ENCODE assay signal across 9 mouse cellular contexts in genomic region chr8:110130537-110130936, GRCm38 (mm10). TPM values are rescaled to one million over a fixed set of nuclear protein-coding genes. Genes with fewer than 3 reads are reported as not detected.
DNase-seq lines count a peak whose midpoint lies in the region; ATAC-seq and TF ChIP-seq lines count a peak whose summit lies in the region.
"Had no signal": no experiment of that assay in that cellular context is flagged by ENCODE, and none has a peak within 500 bp of the region (broad histone marks: within the 10 kb centered on the region; RNA-seq: fewer than 3 reads in every experiment).

No protein-coding gene starts in this region.

- no peak overlapping the region for H3K9ac ChIP-seq in liver, embryonic 11.5 days (ENCODE audit: low read depth, low read length)
- H3K9ac ChIP-seq: embryonic facial prominence, embryonic 13.5 days had no signal

- H3K4me2 ChIP-seq in liver, embryonic 11.5 days = no peak overlapping the region
- H3K4me2 ChIP-seq: embryonic facial prominence, embryonic 13.5 days had no signal

- no peak for ATAC-seq in liver, embryonic 11.5 days (replicated peaks; ENCODE audit: low FRiP score)

- H3K4me1 ChIP-seq in liver, embryonic 11.5 days (replicated peaks; ENCODE audit: control insufficient read depth, insufficient read depth, low read length) = no peaks in the 10 kb centered on the region
- H3K4me1 ChIP-seq in olfactory bulb, adult 2 months (ENCODE audit: control insufficient read depth, insufficient read depth, low read length) = no peaks in the 10 kb centered on the region
- H3K4me1 ChIP-seq: embryonic facial prominence, embryonic 13.5 days had no signal

- no peak overlapping the region for H3K4me3 ChIP-seq in liver, embryonic 11.5 days (ENCODE audit: low read depth, low read length)
- peak overlapping the region; percentile 27; the same call in 1 of the 2 replicates for H3K4me3 ChIP-seq in olfactory bulb, adult 2 months (ENCODE audit: insufficient read depth, low read depth, low read length)
- H3K4me3 ChIP-seq: embryonic facial prominence, embryonic 13.5 days had no signal

- H3K27me3 ChIP-seq in liver, embryonic 11.5 days (replicated peaks; ENCODE audit: control insufficient read depth, insufficient read depth, low read length) = no peaks in the 10 kb centered on the region
- H3K27me3 ChIP-seq: embryonic facial prominence, embryonic 13.5 days had no signal

- 24% methylated on average over 13 of the region's 13 CpGs for WGBS in liver, embryonic 11.5 days
- 17% methylated on average over 13 of the region's 13 CpGs for WGBS in olfactory bulb, adult 2 months

- no peak overlapping the region for H3K27ac ChIP-seq in liver, embryonic 11.5 days (ENCODE audit: low read depth, low read length)
- H3K27ac ChIP-seq in olfactory bulb, adult 2 months (ENCODE audit: insufficient read depth, low read depth, low read length) = no peak overlapping the region
- H3K27ac ChIP-seq: embryonic facial prominence, embryonic 13.5 days had no signal

- no peak for TF ChIP-seq POLR2A in olfactory bulb, adult 2 months (IDR thresholded peaks at IDR 0.05; ENCODE audit: insufficient read depth, low read depth, low read length)

- no peaks in the 10 kb centered on the region for H3K36me3 ChIP-seq in liver, embryonic 11.5 days (ENCODE audit: control insufficient read depth, insufficient read depth, low read length)
- H3K36me3 ChIP-seq: embryonic facial prominence, embryonic 13.5 days had no signal

- peak; percentile 72 for DNase-seq in A20 (ENCODE audit: low read depth, low spot score)
- DNase-seq in adrenal gland, postnatal 25 days = peak; percentile 78
- DNase-seq in embryo, embryonic 9.5 days (ENCODE audit: extremely low spot score) = peak; percentile 79
- DNase-seq in heart, adult 8-10 months (ENCODE audit: low spot score) = peak; percentile 35
- peak; percentile 86 for DNase-seq in kidney, postnatal 10 days
- DNase-seq in liver, embryonic 11.5 days (ENCODE audit: low spot score) = peak; percentile 63
- DNase-seq in thymus, postnatal 0 days (ENCODE audit: low spot score) = peak; percentile 65

- H3K9me3 ChIP-seq in liver, embryonic 11.5 days (ENCODE audit: control insufficient read depth, low read length) = no peaks in the 10 kb centered on the region
- H3K9me3 ChIP-seq: embryonic facial prominence, embryonic 13.5 days had no signal

- peak; percentile 80 for TF ChIP-seq CTCF in olfactory bulb, adult 2 months (IDR thresholded peaks at IDR 0.05; ENCODE audit: insufficient read depth, low read depth, low read length)

RNA-seq across cellular contexts. Expression of gene Gm17720, which starts 28.0 kb away (rescaled TPM):
- total RNA-seq in adrenal gland, postnatal 25 days (2021) = not detected in 2 replicates
- total RNA-seq in heart, adult 8-10 months (2022) = not detected
- polyA plus RNA-seq in liver, embryonic 11.5 days (2014; fragmentation: Nextera tagmentation; extraction: Ambion mirVana) = not detected in 2 replicates
- polyA plus RNA-seq in olfactory bulb, adult 2 months (2012; ENCODE audit: insufficient read depth, insufficient read length, low replicate concordance, missing spikeins) = not detected in 2 replicates
- not detected in 2 replicates for polyA plus RNA-seq in thymus, postnatal 0 days (2015; fragmentation: Nextera tagmentation; extraction: Ambion mirVana)
- polyA plus RNA-seq: embryonic facial prominence, embryonic 13.5 days had no signal

RNA-seq across cellular contexts. Expression of gene Gm21964, which starts 29.5 kb away (rescaled TPM):
- not detected in 2 replicates for total RNA-seq in adrenal gland, postnatal 25 days (2021)
- not detected for total RNA-seq in heart, adult 8-10 months (2022)
- not detected in 2 replicates for polyA plus RNA-seq in liver, embryonic 11.5 days (2014; fragmentation: Nextera tagmentation; extraction: Ambion mirVana)
- polyA plus RNA-seq in olfactory bulb, adult 2 months (2012; ENCODE audit: insufficient read depth, insufficient read length, low replicate concordance, missing spikeins) = not detected in 2 replicates
- polyA plus RNA-seq in thymus, postnatal 0 days (2015; fragmentation: Nextera tagmentation; extraction: Ambion mirVana) = 0.14 TPM in 1 of 2 replicates, not detected in the other
- polyA plus RNA-seq: embryonic facial prominence, embryonic 13.5 days had no signal

RNA-seq across cellular contexts. Expression of gene Calb2, which starts 37.5 kb away (rescaled TPM):
- total RNA-seq in adrenal gland, postnatal 25 days (2021) = 0.52 TPM in 1 of 2 replicates, not detected in the other
- total RNA-seq in heart, adult 8-10 months (2022) = not detected
- polyA plus RNA-seq in liver, embryonic 11.5 days (2014; fragmentation: Nextera tagmentation; extraction: Ambion mirVana) = 0.25 and 0.49 TPM in 2 replicates
- not detected in 2 replicates for polyA plus RNA-seq in olfactory bulb, adult 2 months (2012; ENCODE audit: insufficient read depth, insufficient read length, low replicate concordance, missing spikeins)
- polyA plus RNA-seq in thymus, postnatal 0 days (2015; fragmentation: Nextera tagmentation; extraction: Ambion mirVana) = 1.3 and 1.4 TPM in 2 replicates

RNA-seq across cellular contexts. Expression of gene Zfp612, which starts 51.0 kb away (rescaled TPM):
- 9.0 and 10.0 TPM in 2 replicates for total RNA-seq in adrenal gland, postnatal 25 days (2021)
- 1 to 10 TPM; 5.7 to 9.3 (median 7.7) TPM for total RNA-seq in heart, adult 8-10 months (2022)
- 2.4 and 2.5 TPM in 2 replicates for polyA plus RNA-seq in liver, embryonic 11.5 days (2014; fragmentation: Nextera tagmentation; extraction: Ambion mirVana)
- polyA plus RNA-seq in olfactory bulb, adult 2 months (2012; ENCODE audit: insufficient read depth, insufficient read length, low replicate concordance, missing spikeins) = not detected in 2 replicates
- polyA plus RNA-seq in thymus, postnatal 0 days (2015; fragmentation: Nextera tagmentation; extraction: Ambion mirVana) = 1.2 and 1.5 TPM in 2 replicates

Comparison
In these comparisons a context has a peak if more than half of its experiments do, and no peak if none do; other contexts are left out.
1. DNase-seq: peak in every context shown above with its lines; median percentile 86 in kidney, postnatal 10 days; 79 in embryo, embryonic 9.5 days; 78 in adrenal gland, postnatal 25 days; 72 in A20; 65 in thymus, postnatal 0 days; 63 in liver, embryonic 11.5 days; 35 in heart, adult 8-10 months.
2. RNA of gene Calb2, which starts 37.5 kb away (polyA plus RNA-seq): not detected in olfactory bulb, adult 2 months; 1.3 to 1.4 TPM in thymus, postnatal 0 days and 0.25 to 0.49 TPM in liver, embryonic 11.5 days; every median in the first group is over 10 times any median in the second.